Mouse (Mus musculus) embryo, embryonic 11.5 days (tissue): ENCODE data around the gene Nusap1.
A peak's percentile ranks its signal among the peaks of the same experiment; 100 is the strongest.
"Not testable (repeated sequence)": the region's sequence is repeated elsewhere in the genome, so short reads cannot be mapped to it uniquely, and the experiment has no call there.

Experiments
- DNase-seq: peaks from one replicate; pipeline ENCODE4 v3.0.0-alpha.2; 2012; ENCODE audit warnings: low read depth, low spot score

The Nusap1 gene

DNA sequence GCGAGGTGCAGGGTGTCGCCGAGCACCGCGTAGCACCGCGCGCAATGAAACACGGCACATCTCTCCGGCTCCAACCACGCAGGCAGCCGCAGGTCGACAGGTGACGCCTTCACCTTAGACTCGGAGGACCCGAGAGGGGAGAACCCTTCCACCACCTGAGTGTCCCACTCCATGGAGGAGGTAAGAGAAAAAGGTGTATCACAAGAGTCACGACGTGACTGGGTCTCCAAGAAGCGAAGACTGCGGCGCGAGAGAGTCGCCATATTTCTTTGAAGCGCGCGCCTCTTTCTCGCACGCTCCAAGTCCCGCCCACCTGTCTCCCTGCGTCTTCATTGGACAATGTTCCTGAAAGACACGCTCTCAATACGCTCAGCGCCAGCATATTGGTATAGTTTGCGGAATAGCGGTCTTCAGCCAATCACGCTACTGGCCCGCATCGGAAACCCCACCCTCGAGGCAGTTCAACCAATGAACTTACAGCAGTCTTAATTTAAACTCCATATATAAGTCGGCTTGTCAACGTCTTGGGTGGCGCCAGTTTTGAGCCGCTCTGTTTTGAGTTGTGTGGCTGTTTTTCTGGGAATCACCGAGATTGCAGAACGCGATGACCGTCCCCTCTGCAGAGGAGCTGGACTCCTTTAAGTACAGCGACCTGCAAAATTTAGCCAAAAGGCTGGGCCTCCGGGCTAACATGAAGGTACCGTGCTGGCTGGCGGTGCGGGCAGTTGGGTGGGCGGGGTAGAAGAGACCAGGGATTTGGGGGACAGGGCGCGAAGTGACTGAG is at the start of gene Nusap1, which contains the start of gene Oip5:
Gene Nusap1 (plus strand): TSS at position 100 of the 784 bp plus-strand sequence.
Gene Oip5 (minus strand): TSS at position 271 of the 784 bp plus-strand sequence.
- DNase-seq = peak; percentile 93

DNA sequence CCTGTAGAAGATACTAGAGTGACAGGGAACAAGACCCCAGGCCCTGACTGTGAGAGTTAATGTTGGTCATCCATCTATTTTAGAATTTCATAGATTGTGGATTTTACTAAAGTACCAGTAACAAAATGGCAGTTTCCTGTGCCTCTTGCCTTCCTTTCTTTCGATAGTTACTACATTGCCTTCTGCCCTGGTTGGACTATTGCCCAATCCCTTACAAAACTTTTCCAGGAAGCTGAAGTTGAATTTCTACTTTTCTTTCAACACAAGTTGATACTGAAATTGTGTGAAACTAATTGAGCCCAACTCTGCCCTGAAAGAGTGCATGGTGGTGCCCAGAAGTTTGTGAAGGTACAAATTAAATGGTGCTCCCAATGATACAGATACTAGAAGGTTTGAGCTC is 45.6 kb upstream of the Nusap1 start:
- no peak for DNase-seq

DNA sequence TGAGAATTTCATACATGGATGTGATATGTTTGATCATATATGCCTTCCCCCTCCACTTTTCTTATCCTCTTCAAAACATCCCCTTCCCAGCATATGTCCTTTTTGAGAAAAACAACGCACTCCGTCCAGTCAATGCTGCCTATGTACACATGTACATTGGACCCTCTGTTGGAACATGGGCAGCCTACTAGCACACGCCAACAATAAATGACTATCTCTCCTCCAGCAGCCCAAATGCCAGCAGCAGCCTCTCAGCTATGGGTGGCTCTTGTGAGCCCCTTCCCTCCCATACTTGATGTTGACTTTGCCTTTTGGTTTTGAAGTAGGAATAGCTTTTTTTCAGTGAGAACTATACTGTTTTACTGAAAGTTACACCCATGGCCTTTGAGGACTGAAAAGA is 36.5 kb upstream of the Nusap1 start:
- no peak for DNase-seq

DNA sequence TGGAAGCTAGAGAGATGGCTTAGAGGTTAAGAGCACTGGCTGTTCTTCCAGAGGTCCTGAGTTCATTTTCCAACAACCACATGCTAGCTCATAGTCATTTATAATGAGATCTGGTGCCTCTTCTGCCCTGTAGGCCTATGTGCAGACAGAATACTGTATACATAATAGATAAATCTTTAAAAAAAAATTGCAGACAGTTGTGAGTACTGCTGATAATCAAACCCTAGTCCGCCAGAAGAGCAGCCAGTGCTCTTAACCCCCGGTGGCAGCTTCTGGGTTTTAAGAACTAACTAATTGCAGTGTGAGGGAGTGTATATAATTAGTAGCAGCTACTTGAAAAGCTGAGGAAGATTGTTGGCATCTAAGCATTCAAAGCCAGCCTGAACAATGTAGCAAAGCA is 34.7 kb upstream of the Nusap1 start:
- no peak for DNase-seq

DNA sequence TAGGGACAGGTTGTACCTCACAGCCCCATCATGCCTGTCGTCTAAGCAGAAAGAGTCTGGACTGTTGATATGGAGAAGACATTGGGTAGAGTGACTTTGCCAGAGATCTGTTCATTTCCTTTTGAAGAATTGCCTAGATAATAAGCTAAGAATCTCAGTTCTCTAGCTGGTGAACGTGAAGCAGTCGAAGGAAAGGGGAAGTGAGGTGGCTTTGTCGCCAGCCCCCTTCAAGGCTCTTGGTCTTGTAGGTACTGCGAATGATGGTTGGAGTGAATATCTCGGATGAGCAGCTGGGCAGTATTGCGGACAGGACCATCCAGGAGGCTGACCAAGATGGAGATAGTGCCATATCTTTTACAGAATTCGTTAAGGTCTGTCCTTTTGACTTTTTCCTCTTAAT is 33.8 kb upstream of the Nusap1 start:
- DNase-seq = no peak

DNA sequence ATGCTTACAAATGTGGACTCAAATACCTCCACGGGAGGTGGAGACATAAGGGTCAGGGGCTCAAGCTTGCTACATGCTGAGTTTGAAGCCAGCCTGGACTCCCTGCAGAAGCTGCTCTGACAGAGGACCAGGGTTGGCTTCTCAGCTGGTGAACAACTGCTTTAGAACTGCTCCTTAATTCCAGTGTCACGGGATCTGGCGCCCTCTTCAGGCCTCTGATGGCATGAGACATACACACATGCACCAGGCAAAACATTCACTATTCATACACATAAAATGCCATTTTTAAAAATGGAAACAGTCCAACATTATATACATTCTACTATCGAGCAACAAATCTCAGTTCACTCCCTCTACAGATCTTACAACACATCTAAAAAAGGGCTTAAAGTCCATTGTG is 30.7 kb upstream of the Nusap1 start:
- peak; percentile 35 for DNase-seq

DNA sequence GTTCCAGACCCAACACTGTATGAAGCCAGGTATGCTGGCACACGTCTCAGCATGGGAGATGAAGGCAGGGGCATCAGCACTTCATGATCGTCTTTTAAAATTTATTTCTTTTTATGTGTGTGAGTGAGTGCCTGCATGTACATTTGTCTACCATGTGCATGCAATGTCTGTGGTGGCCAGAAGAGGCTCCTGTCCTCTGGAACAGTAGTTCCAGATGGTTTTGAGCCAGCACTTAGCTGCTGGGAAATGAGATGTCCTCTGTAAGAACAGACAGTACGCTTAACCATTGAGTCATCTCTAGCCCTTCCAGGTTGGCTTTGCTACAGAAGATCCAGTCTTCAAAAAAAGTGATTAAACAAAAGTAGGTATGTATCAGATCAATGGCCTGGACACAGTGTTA is 26.9 kb upstream of the Nusap1 start:
- DNase-seq = no peak

DNA sequence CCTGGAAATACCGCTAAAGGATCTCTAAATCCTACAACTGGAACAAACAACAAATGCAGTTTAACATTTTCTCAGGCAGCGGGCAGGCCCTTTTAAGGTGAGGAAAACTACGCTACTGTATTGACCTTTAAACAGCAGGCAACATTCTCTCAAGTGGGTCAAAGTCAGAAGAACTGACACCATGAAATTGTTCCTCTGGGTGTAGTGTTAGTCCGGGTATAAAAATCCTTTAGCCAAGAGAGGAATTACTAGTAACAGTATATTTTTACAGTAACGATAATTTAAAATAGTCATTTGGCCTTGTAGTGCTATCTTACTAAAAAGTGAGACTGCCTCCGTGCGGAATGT is 24.4 kb upstream of the Nusap1 start:
- DNase-seq = no peak

DNA sequence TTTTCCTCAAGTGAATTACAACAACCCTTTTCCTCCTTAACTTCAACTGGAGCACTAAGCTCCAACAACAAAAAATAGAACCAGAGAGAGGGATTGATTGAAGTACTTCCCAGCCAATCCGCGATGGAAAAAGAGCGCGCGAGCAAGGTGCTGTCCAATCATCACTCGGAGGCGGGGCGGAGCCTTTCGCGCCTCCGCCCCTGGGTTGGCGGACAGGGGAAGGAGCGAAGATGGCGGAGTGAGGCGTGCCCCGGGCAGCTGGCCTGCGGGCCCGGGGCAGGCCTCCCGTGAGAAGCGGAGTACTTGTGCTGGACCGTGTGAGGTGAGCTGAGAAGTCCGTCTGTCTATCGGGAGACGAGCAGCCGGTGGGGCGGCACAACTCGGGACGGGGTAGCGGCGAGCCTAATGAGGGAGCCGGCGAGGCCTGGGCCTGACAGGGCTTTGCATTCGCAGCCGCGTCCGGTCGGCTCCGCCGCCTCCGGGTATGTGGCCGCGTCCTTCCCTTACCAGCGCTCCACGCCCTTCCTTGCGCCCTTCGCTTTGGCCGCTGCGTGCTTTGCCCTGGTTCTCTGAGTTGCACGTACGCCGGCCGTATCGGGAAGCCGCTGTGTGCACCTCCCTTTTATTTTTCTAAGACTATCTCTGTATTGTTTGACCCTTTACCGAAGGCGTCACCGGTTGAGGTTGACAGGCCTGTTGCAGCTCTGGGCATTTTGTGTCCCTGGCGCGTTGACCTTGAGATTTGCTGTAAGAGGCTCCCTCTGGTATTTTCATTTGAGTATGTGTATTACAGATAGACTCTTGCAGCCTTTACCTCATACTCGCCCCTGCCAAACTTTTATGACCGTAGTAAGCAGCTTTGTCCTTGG is 23.8 kb upstream of the Nusap1 start:
- peak; percentile 95 for DNase-seq

DNA sequence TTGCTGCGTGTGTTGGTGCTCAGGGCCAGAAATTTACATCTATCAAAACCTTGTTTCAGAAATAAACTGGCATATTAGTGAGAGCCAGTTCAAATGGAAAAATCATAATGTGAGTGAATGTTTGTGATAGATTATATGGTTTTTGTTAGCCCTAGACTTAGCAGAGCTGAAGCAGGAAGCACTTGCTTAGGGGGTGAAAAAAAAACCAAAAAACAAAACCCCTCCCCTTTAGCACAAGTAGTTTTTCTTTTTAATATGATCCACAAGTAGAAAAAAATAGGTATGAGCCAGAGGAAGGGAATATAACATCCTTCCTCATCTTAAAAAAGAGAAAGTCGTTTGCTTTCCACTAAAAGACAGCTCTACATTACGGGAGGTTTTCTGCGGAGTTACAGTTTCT is 22.8 kb upstream of the Nusap1 start:
- DNase-seq = no peak

DNA sequence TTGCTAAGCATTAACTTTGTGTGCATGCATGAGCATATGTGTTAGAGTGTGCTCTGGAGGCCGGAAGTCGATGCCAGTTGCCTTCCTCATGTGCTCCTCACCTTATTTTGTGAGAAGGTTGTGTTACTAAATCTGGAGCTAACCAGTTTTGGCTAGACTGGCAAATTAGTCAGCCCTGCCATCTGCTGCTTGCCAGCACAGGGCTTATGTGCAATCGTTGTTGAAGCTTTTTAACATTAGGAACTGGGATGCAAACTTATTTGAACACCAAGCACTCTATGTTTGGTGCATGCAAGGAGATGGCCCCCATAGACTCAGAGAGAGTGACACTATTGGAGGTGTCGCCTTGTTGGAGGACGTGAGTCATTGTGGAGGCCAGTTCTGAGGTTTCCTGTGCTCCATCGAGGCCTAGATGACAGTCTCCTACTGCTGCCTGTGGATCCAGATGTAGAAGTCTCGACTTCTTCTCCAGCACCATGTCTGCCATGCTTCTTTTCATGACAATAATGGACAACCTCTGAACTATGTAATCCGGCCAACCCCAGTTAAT is 21.2 kb upstream of the Nusap1 start:
- DNase-seq = no peak

DNA sequence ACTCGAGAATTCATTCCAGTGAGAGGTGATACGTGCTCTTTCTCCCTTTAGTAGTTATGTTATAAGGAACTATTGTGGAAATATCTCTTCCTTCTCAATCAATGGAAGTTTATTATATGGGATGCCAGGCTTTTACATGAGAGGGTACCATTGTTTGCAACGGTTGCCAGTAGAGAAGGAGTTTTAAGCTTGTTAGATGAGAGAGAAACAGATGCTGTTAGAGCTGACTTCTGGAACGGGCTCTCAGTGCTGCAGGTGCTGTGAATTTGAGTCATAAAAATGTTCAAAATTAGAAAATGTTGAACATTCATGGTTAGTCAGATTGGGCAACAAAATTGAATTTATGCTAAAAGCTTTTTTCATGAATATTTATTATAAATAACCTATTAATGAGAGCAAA is 17.1 kb upstream of the Nusap1 start:
- DNase-seq = no peak

DNA sequence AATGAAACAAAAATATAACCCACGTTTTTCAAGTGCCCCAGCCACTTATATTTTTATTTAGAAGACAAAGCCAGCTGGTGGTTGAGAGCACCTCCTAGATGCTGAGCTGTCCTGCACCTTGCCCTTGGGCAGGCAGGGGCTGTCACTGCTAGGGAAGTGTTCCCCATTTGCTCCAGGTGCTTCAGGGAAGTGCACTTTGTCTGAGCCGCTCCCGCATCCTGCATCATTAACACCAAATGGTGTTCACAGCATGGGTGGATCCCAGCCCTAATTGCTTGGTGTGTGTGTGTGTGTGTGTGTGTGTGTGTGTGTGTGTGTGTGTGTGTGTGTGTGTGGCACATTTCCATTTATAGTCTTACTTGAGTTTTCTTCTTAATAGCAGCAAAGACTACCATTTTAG is 16.5 kb upstream of the Nusap1 start:
- DNase-seq = not testable (repeated sequence)

DNA sequence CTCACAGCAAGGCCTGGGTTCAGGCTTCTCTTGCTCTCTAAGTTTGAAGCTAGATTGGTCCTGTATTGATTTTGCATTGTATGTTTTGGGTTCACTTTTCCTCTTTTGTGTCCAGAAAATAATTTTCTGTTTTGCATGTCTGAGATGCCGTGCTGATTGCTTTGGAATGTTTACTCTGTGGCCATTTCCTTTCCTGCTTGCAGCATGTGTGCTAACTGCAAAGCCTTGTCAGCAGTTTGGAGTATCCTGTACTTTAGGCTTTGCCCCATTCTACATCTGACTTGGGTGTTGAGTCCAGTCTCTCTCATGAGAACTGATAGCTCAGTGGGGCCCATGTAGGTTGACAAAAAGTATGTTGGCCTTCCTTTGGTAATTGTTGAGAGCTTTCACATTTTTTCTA is 15.6 kb upstream of the Nusap1 start:
- no peak for DNase-seq

DNA sequence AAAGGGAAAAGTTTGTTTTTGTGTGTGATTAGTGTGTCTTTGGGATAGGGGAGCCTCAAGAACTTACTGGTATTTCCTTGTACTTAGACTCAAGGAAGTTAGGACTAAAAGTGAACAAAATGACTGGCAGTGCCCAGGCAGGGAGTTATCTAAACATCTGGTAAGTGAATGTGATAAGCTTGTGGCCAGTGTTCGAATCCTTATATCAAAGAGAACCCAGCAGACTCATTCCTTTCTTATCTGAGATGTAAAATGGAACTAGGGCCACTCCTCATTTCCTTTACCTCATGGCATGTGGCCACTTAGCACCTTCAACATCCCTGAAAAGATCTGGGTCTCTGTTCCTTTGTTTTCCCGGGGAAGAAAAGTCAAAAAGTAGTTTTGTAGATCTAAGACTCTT is 14.2 kb upstream of the Nusap1 start:
- no peak for DNase-seq

DNA sequence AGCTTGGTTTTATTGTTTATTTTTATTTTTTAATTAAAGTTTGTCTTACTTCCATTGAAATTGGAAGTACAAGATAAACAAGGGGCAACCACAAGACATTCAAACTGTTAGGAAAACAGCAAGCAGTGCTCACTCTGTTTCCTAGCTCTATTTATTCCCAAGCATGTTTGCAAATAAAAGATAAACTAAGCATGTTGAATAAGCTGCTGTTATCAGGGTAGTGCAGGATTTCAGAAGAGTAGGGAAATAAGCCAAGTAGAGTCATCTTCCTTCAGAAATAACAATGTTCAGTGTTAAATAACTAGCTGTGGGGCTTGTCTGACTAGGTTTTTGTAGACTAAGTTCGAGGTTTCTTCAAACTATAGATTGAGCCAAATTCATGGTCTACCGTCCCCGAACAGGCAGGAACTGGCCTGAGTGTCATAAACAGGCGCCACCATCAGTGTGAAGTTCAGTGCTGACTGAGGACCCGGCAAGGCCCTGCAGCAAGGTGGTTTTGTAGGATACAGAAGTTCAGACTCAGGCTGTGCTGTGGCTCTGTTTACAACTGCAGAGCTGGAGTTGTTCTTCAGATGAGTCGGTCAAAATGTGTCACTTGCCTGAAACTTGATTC is 12.6 kb upstream of the Nusap1 start:
- DNase-seq = no peak

DNA sequence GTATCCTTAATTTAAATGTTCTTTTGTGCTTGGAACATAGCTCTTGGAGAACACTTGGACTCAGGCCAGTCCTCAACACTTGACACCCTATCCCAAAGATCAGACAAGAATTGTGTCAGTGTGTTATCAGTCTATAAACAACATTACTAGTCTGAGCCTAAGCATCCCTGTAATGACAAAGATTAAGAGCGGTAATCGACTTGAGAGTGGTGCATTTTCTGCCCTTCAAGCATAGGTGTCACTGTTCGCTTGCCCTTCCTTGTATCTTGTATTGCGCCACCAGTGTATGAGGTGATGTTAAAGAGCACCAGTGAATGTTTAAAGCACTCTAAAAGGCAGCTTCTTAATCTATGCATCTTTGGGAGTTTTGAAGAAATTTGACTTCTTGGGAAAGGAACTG is 11.1 kb upstream of the Nusap1 start:
- no peak for DNase-seq

DNA sequence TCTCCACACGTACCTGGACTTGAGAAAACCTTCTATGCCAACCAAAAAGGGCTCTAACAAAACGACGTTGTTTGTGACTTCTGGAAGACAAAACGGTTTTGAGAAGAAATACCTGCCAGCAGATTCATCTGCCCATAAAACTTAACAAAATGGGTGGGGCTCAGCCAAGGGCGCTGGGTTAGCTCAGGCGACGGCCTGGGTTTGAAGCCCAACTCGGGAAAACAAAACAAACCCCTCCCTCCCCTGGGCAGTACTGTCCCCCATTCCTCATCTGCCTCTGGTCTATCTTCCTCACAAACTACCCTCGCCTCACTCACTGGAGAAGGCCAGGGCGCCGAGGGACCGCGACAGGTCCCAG is 278 bp upstream of the Nusap1 start:
- DNase-seq = no peak

DNA sequence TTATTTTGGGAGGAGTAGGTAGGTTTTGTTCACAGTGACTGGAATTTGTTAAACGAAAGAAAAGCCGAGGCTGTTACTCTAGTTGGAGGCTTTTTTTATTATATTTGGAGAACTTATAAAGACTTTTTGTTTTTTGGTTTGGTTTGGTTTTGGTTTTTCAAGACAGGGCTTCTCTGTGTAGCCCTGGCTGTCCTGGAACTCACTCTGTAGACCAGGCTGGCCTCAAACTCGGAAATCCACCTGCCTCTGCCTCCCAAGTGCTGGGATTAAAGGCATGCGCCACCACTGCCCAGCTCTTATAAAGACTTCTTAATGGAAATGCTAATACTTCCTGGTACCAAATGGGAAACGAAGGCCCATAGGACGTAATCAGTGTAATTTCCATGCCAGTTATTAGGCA is 904 bp downstream of the Nusap1 start:
- not testable (repeated sequence) for DNase-seq

DNA sequence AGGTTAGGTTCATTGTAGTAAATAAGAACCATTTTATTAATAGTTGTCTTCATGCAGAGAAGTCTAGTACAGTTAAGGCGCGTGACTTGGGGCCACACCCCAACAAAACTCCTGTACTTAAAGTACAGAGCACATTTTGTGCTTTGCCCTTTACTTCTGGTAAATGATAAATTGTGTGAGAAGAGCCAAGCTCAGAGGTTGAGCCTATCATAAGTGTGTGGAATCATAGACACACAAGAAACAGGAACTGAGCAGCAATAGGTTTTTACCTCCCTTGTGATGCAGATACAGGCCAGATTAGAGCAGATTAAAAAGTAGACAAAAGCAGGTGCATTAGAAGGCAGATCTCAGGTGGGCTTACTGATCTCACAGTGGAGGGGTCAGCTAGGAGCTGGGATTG is 3.2 kb downstream of the Nusap1 start:
- DNase-seq = no peak

DNA sequence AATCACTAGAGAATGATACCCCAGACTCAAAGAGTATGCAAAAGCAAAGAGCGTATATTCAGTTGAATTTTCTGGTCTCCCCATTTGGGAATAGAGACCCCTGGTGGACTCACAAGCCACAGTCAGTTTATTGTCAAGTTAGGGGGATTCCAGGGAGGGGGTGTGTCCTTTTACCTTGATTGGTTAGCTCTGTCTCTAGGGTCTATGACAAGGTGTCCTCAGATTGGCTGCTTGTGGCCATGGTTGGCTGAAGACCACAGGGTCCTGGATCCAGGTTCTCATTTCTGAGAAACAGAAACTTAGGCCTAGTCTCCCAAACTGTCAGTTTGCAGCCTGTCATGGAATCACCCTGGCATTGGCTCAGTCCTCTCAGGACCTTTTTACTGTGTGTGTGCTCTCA is 18.7 kb downstream of the Nusap1 start:
- DNase-seq = no peak

DNA sequence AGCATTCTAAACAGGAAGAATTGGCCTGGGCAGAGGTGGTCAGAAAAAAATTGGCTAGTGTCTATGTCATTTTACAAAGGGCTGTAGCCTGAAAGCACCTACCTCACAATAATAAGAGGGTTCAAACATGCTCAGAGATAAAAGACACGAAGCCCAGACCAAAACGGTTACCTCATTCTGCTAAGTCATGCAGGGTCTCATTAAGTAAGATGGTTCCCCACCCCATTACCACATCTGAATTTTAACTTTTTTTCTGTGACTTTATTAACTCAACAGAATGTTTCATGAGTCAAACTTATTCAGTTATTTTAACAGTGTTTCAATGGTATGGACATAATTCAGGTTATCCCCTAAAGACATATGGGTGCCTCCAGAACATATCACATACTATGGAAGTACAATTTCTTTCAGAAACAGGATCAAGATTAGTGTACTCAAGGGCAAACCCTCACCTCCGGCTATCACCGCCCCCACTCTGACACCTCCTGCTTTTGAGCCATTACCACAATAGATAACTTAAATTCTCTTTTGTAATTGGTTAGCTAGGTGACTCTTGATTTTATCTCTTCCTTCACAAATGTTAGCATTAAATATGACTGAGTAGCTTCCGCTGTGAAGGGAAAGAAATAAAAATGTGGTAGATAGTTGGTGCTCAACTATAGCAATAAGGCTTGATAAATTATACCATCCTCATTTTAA is 23.3 kb downstream of the Nusap1 start:
- no peak for DNase-seq
